Mouse (Mus musculus): ENCODE results near the gene Dab2ip. TPM values are rescaled to one million over a fixed set of nuclear protein-coding genes. Genes with fewer than 3 reads are reported as not detected.

Dab2ip gene
- total RNA-seq, 2 experiments from 2014 or later = 130 TPM

DNA sequence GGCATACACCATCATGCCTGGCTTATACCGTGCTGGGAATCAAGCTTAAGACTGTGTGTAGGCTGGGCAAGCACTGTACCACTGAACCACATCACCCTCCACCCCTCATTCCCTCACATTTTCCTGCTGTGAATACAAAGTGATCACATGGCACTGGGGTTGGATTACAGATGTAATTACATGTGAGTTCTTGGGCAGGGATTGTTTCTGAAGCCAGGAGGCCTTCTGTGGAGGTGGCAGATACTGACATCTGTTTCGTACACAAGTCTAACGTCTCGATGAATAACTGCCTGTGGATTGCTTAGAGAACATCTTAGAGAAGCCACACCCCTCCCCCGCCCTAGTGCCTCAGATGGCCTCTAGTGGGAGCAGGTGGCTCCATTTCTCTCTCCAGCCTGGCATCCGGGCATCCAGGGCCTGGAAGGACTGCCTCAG lies 93.2 kb downstream of the Dab2ip start:
- DNase-seq (ENCODE audit: low spot score in 2 of 2) = peak; percentile 58 to 61

DNA sequence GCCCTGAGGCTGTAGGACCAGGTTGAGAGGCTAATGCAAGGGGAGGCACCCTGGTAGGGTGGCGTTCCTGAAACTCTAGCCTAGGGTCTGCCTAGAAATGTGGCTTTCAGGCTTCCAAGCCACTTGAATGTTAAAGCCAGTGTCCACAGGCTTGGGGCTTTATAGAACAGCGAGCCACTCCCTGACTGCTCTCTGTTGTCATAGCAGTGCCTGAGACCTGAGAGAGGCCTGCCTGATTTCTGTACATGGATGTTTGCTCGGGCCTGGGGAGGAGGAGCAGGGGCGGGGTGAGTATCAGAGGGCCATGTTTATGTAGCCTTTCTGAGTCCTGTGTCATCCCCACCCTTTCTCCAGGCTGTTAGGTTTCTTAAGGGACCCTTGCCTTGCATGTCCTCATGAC lies 94.9 kb downstream of the Dab2ip start:
- no peak for DNase-seq (ENCODE audit: low spot score in 2 of 2)

DNA sequence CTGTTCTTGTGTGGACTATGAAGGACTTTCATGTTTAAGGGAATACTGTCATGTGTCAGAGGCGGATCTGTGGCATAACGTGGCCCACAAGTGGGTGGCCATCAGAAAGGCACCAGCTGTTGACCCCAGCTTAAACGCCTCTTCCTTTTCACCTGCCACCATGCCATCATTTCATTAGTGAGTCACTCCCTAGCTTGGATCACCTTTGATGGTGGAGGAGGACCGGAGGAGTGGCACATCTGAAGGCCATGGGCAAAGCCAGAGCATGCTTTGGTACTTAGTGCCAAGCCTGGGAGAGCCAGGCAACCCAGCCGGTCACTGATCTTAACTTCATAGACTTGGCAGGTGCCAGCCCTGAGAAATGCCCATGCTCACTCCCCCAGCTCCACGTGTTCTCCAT lies 96.7 kb downstream of the Dab2ip start:
- no peak for DNase-seq (ENCODE audit: low spot score in 2 of 2)

DNA sequence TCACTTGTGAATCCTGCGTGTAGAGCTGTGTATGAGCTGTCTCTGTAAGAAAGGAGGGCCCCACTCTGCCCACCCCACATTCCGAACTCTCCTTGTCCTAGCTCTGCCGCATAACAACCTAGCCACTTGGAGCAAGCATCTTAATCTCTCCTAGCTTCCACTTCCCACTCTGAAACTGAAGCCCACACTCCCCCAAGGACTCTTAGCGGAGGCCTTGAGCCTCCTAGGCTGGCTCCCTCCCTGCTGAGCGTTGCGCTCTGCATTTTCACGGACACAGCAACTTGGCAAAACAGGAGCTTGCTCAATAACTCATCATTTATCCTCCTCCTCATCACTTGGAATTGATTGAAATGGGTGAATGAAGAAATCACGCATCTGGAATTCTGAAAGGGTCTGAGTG lies 97.9 kb downstream of the Dab2ip start:
- no peak for DNase-seq (ENCODE audit: low spot score in 2 of 2)

DNA sequence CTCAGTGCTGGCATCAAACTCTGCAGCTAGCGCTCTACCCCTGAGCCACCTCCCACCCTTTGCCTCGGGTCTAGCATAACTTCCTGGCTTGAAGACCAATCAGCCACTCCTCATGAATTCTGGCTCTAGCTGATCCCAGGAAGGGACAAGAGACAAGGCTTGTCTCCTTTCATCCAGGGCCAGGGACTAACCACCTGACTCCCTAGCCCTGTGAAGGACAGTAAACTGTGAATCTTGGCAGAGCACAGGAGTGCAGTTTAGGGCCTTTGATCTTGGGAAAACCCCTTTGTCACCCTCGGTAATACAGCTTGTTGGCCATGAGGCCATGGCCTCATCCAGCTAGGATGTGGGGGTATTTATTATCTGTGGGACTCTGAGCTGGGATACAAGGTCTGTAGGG lies 100.2 kb downstream of the Dab2ip start:
- no peak for DNase-seq (ENCODE audit: low spot score in 2 of 2)

DNA sequence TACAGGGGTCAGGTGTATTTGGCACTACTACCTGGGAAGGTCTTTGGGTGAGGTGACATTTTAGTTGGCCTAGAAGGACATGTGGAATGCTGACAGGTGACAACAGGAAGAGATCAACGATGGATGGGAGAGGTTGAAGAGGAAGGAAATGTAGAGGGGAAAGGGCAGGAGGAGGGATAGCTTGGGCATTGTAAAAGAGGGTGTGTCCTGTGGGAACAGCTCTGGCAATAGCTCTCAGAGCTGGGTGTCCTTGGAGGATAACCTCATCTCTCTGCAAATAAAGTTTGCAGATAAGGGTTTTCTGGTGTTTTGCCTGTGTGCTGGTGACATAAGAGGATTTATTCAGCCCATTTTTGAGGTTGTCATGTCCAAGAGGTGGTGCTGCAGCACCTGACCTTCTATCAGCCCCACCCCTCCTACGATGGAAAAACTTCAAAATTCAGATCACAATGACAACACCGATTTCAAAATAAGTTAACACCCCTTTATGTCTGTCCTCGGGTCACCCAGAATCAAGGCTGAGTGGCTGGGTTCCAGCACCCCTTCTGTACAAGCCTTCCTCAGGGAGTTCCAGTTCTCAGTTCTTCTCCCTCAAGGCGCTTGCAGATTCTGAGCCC lies 101.6 kb downstream of the Dab2ip start:
- DNase-seq (ENCODE audit: low spot score in 2 of 2) = no peak

DNA sequence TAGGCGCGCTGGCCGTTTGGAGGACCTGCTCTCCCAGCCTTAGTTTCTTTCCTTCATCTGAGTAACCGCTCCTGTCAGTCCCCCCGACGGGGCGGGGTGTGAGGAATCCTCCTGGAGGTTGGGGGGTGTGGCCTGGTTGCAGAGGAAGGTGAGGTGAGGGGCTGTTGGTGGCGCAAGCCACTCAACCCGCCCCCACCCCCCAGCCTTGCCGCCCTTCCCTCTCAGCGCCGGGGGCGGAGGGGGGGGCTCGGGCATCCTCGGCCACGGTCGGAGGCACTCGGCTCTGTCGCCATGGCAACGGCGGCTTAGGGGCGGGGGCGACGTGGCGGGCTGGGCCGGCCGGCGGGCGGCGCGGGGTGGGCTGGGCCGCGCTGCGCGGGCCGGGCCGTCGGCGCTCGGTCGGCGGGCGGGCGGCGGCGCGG lies 102.9 kb downstream of the Dab2ip start:
- peak; percentile 86 to 88 for DNase-seq (ENCODE audit: low spot score in 2 of 2)

DNA sequence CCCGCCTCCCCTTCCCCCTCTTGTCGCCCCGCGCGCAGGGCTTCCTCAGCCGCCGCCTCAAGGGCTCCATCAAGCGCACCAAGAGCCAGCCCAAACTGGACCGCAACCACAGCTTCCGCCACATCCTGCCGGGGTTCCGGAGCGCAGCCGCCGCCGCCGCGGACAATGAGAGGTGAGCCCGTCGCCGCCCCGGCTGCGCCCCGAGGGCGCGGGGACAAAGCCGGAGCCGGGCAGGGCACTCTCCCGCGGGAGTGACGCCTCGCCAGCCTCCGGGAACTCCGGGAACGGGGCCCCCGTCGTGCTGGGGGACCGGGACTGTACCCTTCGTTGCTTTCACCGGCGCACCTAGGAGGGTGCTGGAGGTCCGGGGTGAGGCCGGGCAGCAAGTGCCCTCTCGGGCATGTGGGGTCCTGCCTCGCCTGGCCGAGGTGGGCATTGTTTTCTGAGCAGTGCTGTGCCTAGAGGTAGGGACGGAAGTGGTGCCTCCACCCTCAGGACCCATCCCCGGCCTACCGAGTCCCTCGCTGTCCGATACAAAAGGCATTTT lies 103.5 kb downstream of the Dab2ip start:
- DNase-seq (ENCODE audit: low spot score in 2 of 2) = peak; percentile 54 to 66

DNA sequence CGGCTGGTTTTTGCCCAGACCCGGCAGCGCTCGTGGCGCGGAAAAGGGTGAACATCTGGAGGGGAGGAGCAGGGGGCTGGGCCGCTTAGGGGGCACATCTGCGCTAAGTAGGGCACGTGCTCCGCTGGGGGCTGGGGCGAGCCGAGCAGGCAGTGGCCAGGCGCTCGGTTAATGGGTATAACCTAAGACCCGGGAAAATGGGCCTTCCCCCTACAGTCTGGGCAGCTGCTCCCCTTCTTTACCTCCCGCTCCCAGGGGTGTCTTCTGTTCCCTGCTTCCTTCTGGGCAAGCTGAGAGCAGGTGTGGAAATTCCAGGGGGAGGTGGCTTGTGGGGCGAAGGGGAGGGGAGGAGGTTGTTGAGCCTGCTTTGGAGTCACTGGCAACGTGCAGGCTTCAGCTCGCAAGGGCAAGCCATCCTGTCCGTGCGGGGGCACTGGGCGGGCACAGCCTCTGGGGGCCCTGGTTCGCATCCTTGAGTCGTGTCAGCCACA lies 104.0 kb downstream of the Dab2ip start:
- DNase-seq (ENCODE audit: low spot score in 2 of 2) = peak; percentile 51 to 59

DNA sequence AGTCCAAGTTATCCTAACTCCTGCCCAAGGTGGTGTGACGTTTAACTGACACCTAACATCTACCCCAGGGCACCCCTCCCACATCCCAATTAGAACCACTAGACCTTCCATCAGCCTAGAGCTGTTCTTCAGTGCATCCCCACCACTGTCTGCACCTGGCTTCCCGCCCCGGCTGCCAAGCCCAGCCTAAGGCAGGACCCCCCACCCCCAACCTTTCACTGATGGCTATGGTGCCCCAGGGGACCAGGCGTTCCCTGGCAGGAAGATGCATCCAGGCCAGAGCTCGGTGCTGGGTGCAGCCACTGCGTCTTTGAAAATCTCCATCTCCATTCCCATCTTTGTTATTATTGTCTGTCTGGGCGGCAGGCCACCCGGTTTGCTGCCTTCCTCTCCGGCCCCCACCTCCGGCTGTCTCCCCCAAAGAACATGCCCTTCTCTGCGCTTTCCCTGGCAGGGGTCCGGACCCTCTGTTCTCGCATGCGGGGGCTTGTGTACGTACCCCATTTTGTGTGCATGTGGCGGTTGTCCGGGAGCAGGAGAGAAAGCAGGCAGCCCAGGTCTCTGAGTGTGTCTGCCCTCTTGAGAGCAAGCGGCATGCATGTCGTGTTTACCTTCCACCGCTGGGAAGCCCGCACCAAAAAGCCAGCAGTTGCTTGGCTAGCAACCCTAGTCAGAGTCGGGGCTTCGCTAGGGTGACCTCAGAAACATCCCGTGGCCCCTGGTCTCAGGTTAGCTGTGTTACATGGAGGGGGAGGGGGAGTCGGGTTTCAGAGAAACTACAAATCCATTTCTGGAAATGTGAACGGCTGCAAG lies 104.9 kb downstream of the Dab2ip start:
- DNase-seq (ENCODE audit: low spot score in 2 of 2) = peak in 1 of 2 experiments; percentile 49

DNA sequence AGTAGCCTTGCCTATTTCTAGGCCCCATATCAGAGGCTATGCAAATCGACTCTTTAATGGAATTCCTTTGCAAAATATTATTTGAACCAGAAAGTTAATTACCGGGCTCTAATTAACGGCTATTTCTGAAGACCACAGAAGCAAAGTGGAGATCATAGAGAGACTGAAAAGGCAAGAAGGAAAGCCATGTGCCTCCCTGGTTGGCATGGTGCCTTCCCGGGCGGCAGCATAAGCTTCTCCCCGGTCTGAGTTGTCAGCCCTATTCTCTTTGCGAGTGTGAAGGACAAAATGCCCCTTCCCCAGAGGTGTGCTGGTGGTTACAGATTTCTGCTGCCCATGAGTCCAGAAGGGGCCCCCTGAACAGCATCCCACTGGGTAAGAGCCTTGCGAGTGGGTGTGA lies 109.7 kb downstream of the Dab2ip start:
- no peak for DNase-seq (ENCODE audit: low spot score in 2 of 2)

DNA sequence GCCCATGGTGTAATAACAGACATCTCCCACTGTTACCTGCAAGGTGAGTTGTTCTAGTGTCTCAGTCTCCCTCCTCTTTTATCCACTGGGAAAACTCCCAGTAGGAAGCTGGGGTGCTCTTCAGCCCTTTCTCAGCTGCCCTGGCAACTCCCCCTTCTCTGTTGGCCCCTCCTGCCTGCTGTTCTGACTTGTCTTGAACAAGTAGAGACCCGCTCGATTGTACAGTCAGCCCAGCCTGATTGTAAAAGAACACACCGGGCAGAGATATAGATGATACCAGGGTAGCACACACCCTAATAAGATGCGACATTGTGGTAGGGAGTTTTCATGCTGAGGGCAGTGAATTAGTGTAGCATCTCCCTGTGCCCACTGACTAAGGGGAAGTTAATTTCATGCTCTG lies 111.2 kb downstream of the Dab2ip start:
- no peak for DNase-seq (ENCODE audit: low spot score in 2 of 2)

DNA sequence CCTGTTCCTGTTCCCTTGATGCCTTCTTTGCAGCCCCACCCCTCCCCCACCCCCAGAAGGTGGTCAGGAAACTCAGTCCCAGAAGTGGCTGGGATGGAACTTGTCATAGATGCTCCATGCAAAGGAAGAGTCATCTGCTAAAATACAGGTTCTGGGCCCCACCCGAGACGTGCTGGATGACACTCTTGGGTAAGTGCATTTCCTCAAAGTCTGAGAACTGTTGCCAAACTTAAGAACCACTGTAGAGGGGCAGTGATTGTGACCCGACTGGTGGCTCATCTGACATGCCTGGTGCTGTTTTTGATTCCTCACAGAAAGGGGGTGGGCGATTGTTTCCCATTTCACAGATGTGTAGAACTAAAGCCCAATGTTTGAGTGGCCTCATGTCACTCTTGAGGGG lies 111.7 kb downstream of the Dab2ip start:
- DNase-seq (ENCODE audit: low spot score in 2 of 2) = no peak

DNA sequence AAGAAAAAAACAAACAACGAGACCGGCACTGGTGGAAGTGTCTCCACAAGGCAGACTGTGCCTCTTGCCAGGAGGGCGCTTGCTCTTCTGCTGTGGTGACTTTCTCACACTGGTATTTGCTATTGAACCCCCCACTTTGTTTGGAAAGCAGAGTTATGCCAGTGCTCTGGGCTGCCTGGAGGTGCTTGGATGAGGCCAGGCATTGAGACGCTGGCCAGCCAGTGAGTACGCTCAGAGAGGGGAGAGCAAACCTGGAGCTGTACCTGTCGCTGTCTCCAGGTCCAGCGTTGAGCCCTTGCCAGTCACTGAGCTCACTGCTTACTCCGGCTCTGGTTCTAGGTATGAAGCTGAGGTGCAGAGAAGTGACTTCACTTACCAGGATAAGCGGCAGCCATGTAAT lies 112.2 kb downstream of the Dab2ip start:
- DNase-seq (ENCODE audit: low spot score in 2 of 2) = no peak

DNA sequence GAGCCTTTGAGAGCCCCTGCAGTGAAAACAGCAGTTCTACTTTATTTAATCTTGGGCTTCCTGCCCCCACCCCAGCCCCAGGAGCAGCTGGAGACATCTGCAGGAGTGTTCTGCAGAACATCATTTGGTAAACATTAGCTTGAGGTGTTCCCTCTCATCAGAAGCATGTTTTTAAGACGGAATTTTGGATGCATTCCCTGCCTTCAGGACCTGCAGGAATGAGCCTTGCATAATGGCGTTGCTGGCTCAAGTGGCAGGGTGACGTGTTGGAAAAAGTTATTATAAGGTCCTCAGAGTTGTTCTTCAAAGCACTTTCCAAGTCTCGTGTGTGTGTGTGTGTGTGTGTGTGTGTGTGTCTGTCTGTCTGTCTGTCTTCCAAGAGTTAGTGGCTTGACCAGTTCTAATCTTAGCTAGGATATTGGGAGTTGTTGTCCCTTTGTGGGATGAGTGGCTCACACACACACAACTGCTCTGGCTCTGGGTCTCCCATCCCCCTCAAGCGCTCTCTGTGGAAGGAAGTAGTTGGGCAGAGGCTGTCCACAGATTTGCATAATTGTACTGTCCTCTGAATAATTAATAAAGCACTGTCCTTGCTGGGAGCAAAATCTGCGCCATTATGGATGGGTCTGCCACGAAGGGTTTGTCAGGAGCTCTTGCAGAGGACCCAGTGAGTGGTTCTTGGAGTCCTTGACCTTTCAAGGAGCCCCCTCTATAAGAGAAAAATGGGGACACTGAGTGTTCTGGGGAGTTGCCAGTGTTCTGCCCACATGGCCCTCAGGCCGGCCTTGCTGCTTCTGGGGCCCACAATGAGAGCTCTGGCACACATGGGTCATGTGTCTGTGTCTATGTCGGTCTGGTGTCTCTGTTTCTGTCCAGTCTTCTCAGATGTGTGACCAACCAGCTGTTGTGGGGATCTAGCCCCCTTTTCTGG lies 114.2 kb downstream of the Dab2ip start:
- no peak for DNase-seq (ENCODE audit: low spot score in 2 of 2)

DNA sequence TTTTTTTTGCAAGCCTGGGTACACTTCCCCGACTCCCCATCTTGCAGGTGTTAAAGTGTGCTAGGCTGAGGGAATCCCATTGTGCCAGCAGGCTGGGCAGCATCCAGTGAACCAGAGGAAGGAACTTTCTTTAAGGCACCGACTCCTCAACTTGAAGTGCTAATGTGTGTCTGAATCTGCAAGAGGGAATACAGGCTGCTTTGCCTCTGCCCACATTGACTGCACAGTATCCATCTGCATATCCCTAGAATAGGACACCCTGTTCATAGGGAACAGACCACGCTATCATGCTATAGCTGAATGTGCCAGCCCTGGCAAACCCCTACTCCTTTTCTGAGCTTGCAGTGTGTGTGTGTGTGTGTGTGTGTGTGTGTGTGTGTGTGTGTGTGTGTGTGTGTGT lies 115.1 kb downstream of the Dab2ip start:
- DNase-seq (ENCODE audit: low spot score in 2 of 2) = no peak

DNA sequence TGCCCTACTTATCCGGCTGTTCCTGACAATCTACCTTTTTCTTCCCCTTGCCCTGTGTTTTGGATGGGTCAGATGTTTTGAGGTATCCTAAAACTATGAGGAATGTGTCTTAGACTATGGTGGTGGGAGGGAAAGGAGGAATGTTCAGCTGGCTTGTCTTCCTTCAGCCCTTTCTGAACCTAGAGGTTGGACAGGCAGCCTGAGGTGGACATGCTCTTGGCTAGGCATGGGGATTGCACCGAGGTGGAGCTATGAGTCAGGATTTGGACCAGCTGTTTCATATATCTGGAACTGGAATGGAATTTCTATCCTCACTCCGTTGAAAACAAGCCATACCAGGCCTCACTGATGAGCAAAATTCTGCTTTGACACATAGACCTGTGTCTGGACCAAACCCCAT lies 115.9 kb downstream of the Dab2ip start:
- no peak for DNase-seq (ENCODE audit: low spot score in 2 of 2)

DNA sequence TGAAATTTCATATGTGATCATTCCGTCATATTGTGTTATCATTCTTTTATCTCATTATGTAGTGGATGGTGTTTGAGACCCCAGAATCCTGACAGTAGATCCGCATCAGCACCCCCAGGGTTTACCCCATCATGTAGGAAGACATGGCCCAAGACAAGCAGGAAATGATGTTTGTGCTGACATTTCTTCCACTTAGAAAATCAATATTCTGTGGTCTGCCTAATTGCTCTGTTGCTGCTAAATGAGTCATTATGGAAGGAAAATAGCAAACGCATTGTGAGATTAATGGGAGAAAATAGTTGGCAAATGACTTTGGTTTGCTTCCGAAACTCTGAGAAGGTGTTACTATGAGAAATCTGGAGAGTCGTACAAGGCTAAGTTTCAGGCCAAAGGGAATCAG lies 116.4 kb downstream of the Dab2ip start:
- DNase-seq (ENCODE audit: low spot score in 2 of 2) = no peak

DNA sequence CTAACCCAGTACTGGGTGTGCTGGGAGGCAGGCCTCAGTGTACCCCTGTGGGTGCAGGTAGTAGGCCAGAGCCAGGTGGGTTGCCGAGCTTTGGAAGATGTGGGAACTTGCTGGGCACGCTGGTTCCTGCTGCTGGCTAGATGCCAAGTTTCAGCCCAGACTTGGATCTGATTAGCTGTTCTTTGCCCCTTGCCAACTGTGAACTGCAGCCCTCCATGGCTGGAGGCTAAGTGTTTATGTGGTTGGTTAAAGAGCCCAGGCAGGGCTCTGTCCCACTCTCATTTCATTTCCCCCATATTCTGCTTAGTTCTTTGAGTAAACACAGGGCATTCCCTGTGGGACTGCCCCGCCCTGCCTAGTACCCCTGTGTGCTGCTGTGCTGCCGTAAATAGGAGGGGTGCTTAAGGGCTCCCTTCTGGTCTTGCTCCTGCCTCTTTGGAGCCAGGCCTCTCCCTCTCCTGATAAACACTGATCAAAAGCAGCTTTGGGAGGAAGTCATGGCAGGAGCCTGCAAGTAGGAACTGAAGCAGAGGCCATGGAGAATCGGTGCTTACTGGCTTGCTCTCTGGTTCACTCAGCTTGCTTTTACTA lies 118.1 kb downstream of the Dab2ip start:
- DNase-seq (ENCODE audit: low spot score in 2 of 2) = peak in 1 of 2 experiments; percentile 45

DNA sequence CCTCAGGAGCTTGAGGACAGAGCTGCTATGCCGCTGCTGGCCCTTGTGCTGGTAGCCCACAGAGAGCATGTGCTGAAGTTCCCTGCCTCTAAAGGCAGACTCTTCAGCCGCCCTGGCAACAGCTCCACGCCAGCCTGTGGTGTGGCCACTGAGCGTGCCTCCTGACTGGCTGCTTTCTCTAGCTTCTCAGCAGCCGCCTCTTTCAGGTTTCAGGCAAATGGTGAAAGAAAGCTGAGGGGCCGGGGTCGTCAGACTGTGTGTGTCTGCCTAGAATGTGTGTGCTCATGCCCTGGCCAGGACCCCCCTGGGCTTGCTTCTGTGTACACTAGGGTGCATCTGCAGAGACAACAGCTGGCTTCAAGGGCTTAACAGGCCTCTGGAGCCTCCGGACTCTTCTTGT lies 119.8 kb downstream of the Dab2ip start:
- DNase-seq (ENCODE audit: low spot score in 2 of 2) = peak; percentile 43 to 60

DNA sequence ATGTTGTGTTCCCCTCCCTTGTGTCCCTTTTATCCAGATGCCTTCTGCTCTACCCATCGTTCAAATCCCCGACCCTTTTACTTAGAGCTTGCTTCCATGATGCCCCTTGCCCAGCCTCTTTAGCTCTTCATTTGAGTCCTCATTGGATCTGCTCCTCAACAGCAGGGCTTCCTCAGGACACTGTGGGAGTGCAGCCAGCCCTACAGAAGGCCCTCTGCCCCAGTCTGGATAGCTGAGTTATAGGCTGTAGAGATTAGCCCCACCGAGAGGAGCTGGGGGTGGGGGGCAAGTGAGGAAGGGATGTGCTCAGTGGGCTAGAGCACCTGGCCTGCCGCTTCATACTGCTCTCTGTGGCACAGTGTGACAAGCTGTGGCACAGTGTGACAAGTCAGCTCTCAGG lies 120.4 kb downstream of the Dab2ip start:
- DNase-seq (ENCODE audit: low spot score in 2 of 2) = no peak

All from layer of hippocampus, postnatal 10 days (tissue).